Mouse (Mus musculus): ENCODE results near the gene Gal. TPM values are rescaled to one million over a fixed set of nuclear protein-coding genes. Genes with fewer than 3 reads are reported as not detected.
A peak's percentile ranks its signal among the peaks of the same experiment; 100 is the strongest.

Gene Gal
- total RNA-seq, 2 experiments from 2014 or later = not detected

- ATAC-seq (replicated peaks; ENCODE audit: poor library complexity, severe bottlenecking) = peak; percentile 96
Observed at GRCm38 (mm10) chr19:3422981-3423380, 8.6 kb upstream of the Gal start.

- ATAC-seq (replicated peaks; ENCODE audit: poor library complexity, severe bottlenecking) = no peak; the same call in 1 of the 2 replicates
Observed at GRCm38 (mm10) chr19:3422488-3422887, 8.1 kb upstream of the Gal start.

- no peak for ATAC-seq (replicated peaks; ENCODE audit: poor library complexity, severe bottlenecking)
Observed at GRCm38 (mm10) chr19:3419251-3419650, 4.9 kb upstream of the Gal start.

GRCm38 (mm10) chr19:3405531-3406281 is 8.6 kb downstream of the Gal start:
- no peak for ATAC-seq (replicated peaks; ENCODE audit: poor library complexity, severe bottlenecking)

DNA sequence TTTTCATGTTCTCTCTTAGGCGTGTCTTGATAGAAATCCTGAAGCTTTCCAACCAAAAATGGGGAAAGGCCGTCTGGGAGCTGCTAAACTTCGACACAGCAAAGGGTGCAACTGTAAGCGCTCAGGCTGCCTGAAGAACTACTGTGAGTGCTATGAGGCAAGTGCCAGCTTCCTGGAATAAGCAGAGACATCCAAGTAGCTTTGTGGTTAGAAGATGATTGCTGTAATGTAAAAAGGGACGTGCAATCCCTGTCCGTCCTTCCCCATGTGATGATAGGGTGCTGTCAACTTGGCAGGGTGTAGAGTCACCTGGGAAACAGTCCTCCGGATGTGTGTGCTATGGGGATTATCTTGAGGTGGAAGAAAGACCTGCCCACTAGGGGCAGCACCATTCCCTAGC is 10.3 kb downstream of the Gal start:
- ATAC-seq (replicated peaks; ENCODE audit: poor library complexity, severe bottlenecking) = peak; percentile 49

GRCm38 (mm10) chr19:3402390-3402789 is 12.0 kb downstream of the Gal start:
- ATAC-seq (replicated peaks; ENCODE audit: poor library complexity, severe bottlenecking) = no peak

DNA sequence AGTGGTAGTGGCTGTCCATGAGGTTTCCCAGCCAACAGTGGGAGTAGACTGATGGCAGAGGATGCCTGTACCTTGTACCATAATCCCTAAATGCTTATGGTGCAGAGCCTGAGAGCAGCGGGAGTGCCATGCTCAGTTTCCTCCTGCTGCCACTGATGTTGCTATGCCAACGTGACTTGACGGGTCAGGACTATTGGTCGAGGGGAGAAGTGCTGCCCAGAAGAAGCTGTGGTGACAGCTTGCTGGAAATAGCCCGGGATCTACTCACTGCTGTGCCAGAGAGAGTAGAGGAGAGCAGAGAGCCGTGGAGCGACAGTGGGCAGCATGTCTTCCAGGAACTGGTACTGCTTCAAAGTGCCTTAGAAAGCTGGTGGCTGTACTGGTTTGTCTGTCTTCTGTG is 12.4 kb downstream of the Gal start:
- peak; percentile 22 for ATAC-seq (replicated peaks; ENCODE audit: poor library complexity, severe bottlenecking)

DNA sequence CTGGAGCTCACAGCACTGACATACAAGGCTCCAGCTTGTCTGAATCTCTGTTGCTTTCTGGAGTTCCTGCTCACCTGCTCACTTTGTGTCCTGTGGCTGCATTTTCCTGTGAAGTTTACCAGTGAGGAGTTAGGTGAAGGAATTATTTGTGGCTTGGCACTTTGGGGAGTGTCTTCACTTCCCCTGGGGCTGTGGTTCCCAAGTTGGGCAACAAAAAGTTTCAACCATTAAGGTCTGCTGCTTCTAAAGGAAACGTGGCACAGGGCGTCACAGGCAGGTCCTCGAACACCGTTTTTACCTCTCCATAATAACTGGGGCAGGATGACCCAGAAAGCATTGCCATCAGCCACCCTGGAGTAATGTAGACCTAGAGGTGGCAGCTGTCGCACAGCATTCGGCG is 12.8 kb downstream of the Gal start:
- peak; percentile 72 for ATAC-seq (replicated peaks; ENCODE audit: poor library complexity, severe bottlenecking)

DNA sequence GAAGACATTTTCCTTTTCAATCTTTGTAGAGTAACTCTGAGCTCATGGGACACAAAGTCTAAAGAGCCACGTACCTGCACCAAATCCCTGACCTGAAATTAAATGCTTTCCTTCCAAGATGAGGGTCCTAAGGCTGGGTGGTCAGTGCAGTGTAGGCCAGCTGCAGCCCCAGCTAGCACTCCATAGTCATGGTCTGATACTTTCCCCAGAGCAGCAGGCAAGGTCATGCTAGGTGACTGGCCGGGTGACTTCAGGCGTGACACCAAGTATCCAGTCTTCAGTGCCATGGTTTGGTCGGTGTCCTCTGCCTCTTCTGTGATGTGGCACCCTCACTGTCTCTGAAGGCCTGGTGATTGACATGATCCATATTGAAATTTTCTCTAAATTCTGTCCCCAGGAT is 14.3 kb downstream of the Gal start:
- no peak for ATAC-seq (replicated peaks; ENCODE audit: poor library complexity, severe bottlenecking)

DNA sequence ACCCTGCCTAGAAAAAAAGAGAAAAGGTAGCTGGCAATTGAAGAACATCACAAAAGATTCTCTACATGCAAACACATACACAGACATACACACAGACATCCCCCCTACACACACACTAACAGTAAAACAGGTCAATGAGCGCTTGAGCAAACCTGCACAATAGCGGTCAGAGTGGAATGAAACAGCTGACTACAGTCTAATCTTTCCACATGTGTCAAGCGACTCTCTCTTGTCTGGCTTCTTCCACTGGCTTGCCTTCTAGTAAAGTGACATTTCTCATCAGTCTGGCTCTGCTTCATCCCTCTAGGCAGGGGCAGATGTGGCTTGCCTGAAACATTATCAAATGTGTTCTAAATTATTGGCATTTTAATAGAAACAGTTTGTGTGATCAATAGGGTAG is 20.1 kb downstream of the Gal start:
- no peak for ATAC-seq (replicated peaks; ENCODE audit: poor library complexity, severe bottlenecking)

DNA sequence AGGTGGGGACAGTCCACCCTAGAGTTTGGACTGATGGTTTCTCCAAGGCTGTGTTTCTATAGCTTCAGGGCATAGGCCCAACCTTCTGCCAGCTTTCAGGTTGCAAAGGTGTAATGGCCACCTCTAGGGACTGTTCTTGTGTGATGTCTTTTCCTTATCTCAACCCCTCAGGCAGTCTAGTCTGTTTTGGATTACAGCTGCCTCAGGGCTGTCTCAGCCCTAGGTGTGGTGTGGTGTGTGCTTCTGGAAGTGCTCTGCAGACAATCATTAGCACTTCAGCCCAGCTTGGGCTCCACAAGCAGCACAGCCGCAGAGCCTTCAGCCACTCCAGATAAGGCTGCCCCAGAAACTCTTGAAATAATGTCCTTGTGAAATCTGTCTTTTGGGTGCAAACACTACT is 22.0 kb downstream of the Gal start:
- no peak for ATAC-seq (replicated peaks; ENCODE audit: poor library complexity, severe bottlenecking)

GRCm38 (mm10) chr19:3389089-3389488 is 25.3 kb downstream of the Gal start:
- peak; percentile 80 for ATAC-seq (replicated peaks; ENCODE audit: poor library complexity, severe bottlenecking)

GRCm38 (mm10) chr19:3388629-3389057 is 25.7 kb downstream of the Gal start, which contains the start of gene Tesmin:
Gene Tesmin, plus strand, starts transcription at chr19:3388857.
- ATAC-seq (replicated peaks; ENCODE audit: poor library complexity, severe bottlenecking) = peak; percentile 87

- no peak for ATAC-seq (replicated peaks; ENCODE audit: poor library complexity, severe bottlenecking)
Observed at GRCm38 (mm10) chr19:3388061-3388460, 26.3 kb downstream of the Gal start.

GRCm38 (mm10) chr19:3378614-3379013 is 35.7 kb downstream of the Gal start:
- peak; percentile 73 for ATAC-seq (replicated peaks; ENCODE audit: poor library complexity, severe bottlenecking)

- ATAC-seq (replicated peaks; ENCODE audit: poor library complexity, severe bottlenecking) = peak; percentile 70
Observed at GRCm38 (mm10) chr19:3376966-3377715, 37.2 kb downstream of the Gal start.

GRCm38 (mm10) chr19:3375945-3376495 is 38.3 kb downstream of the Gal start:
- ATAC-seq (replicated peaks; ENCODE audit: poor library complexity, severe bottlenecking) = no peak

DNA sequence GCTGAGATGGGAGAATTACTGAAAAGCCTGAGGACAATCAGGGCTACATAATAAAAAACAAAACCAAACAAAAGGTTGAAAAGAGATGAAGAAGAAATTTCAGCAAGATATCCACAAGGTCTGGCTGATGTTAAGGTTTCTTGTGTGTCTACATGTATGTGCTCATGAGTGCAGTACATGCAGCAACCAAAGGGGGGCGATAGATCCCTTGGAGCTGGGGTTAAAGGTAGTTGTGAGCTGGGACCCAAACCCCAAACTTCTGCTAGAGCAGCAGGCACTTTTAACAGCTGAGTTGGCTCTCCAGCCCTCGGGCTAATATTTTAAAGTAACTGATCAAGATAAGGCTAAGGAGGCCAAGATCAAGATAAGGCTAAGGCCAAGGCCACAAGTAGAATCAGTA is 40.3 kb downstream of the Gal start:
- ATAC-seq (replicated peaks; ENCODE audit: poor library complexity, severe bottlenecking) = no peak

- no peak for ATAC-seq (replicated peaks; ENCODE audit: poor library complexity, severe bottlenecking)
Observed at GRCm38 (mm10) chr19:3373380-3373779, 41.0 kb downstream of the Gal start.

DNA sequence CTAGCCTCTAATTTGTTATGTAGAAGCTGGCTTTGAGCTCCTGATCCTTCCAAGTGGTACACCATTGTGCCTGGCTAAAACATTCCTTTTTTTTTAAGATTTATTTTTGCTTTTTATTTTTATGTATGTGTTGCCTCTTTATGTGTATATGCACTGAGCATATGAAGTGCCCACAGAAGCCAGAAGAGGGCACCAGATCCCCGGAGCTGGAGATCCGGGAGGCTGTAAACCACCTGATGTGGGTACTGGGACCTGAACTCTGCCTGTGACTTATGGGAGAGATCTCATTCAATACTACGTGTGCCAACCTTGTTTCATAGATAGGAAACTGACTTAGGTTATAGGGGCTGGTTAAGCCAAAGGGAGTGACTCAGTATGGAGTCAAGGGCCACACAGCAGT is 46.1 kb downstream of the Gal start:
- no peak for ATAC-seq (replicated peaks; ENCODE audit: poor library complexity, severe bottlenecking)

DNA sequence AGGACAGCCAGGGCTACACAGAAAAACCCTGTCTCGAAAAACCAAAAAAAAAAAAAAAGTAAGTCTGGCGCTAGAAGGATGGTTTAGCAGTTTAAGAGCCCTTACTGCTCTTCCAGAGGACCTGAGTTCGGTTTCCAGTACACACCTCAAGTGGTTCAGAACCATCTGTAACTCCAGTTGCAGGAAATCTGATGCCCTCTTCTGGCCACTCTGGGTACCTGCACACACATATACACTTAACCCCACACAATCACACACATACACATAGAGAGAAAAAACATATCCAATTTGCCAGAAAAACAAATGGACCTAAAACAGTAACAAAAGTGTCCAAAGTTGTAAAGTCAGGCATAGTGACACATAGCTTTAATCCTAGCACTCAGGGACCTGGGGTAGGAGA is 49.3 kb downstream of the Gal start:
- no peak for ATAC-seq (replicated peaks; ENCODE audit: poor library complexity, severe bottlenecking)
